Mouse (Mus musculus): Measurements from ENCODE around the gene Ubap2l.

The Ubap2l gene

GRCm38 (mm10) chr3:90052351-90053241 is at the start of gene Ubap2l:
TSS of gene Ubap2l (minus strand) at chr3:90052628.
- peak; percentile 93 to 96 for DNase-seq

DNA sequence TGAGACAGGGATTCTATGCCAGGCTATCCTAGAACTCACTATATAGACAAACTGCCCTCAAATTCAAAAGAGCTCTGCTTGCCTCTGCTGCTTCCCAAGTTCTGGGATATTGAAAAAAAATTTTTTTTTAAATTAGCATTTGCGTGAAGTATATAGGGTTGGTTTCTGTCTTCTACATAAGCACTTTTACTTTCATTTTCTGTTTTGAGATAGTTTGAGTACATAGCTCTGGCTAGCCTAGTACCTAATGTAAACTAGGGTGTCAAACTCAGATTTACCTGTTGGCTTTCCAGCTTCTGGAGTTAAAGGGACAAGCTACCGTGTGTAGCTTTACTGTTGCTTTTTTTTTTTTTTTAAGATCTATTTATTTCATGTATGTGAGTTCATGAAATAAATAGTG is 49.2 kb upstream of the Ubap2l start:
- no peak for DNase-seq

GRCm38 (mm10) chr3:90101010-90101409 is 48.6 kb upstream of the Ubap2l start:
- no peak for DNase-seq

GRCm38 (mm10) chr3:90097928-90098327 is 45.5 kb upstream of the Ubap2l start:
- DNase-seq: no peak

- DNase-seq: no peak
Observed at GRCm38 (mm10) chr3:90094453-90094852, 42.0 kb upstream of the Ubap2l start.

GRCm38 (mm10) chr3:90090892-90091291 is 38.5 kb upstream of the Ubap2l start:
- no peak for DNase-seq

DNA sequence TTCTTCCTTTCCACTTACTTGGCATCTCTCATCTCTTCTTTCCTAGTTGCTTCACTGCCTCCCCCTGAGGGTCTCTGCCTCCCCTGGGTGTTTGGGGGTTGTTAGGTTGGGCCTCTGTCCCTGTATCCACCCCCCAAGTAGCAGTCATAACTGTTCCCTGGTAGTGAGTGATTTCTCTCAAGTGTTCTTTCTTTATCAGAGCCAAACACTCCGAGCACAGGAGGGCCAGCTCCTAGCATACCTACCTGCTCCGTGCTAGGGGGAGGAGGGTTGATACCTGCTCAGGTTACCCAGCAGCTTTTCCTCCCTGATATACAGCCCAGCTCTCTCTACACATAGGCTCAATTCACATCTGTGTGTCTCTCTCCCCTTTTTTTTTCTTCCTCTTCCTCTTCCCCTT is 36.2 kb upstream of the Ubap2l start:
- no peak for DNase-seq

GRCm38 (mm10) chr3:90086068-90086467 is 33.6 kb upstream of the Ubap2l start:
- no peak for DNase-seq

- no peak for DNase-seq
Observed at GRCm38 (mm10) chr3:90085281-90085680, 32.9 kb upstream of the Ubap2l start.

DNA sequence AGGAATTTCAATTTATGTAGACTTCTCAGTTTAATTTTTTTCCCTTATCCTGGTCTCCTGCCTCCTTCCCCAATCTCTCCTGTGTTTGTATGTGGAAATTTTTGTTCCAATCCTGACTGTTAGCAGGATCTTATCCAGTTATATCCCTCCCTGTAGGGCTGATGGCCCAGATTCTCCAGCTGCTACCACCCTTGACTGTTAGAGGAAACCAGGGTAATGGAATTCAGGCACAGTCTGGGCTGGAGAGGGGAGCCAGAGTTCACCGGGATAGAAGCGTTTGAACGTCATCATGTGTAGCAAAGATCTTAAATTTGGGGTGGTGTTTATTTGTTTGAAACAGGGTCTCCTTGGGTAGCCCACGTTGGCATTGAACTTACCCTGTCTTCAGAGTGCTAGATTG is 32.4 kb upstream of the Ubap2l start:
- no peak for DNase-seq

DNA sequence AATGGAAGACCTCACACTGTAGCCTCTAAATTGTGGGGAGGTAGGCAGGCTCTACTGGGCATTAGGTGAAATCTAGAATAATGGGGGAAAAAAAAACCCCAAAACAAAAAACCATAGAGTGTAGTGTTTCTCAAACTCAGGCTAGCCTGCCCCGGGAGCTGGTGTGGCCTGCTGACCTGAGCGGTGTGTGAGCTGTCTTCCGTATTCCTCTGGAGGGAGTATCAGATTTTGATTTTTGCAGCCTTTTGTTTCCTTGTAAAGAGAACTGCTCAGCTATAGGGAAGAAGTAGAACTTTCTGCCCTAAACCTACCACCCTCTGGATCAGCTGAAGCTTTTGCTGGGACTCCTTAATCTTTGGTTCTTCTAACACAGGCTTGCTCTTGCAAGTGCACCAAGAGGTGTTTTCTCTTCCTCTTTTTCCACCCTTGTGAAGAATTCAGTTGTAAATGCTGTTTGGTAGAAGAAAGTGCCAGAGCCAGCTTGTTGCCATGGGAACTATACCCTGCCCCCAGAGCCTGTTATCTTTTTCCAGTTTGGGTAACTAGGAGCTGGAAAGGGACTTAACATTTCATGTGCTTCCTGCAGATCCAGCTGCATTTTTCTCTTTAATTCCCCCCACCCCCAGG is 31.4 kb upstream of the Ubap2l start:
- no peak for DNase-seq

- no peak for DNase-seq
Observed at GRCm38 (mm10) chr3:90083034-90083433, 30.6 kb upstream of the Ubap2l start.

DNA sequence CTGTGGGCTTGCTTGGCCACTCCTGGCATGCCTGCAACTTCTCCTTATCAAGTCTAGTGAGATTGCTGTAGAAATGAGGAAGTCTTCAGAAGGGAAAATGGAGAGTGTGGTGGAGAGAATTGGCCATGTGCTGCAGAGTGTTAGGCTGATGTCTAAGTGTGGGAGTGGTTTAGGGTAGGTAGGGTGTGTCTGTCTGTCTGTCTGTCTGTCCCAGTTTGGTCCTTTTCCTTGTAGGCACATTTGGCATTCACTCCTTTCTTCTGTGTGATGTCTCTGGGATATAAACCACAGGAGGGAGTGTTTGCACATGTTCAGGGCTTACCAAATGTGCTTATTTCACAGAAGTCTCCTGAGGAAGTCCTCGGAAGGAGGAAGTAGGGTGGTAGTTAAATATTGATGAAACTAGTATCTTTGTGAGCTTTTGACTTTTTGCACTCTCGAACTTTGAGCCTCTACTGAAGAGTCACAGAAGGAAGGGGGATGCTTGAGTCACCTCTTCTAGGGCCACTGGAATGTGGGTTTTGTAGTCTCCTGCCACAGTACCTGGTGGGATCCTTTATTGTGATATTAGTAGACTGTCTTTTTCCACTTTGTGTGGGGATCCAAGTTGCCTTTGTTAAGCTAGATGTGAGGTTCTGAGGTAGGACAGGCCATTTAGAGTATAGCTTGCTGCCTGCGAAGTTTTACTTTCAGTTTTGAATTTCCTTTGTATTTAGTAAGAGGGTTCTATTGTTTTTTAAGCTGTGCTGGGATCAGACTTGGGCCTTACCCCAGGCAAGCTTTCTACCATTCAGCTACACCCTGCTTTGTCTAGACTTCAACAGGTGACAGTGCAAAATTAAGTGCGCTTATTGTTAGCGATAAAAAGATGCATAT is 29.2 kb upstream of the Ubap2l start:
- DNase-seq: no peak

- DNase-seq: no peak
Observed at GRCm38 (mm10) chr3:90080498-90080863, 28.1 kb upstream of the Ubap2l start.

DNA sequence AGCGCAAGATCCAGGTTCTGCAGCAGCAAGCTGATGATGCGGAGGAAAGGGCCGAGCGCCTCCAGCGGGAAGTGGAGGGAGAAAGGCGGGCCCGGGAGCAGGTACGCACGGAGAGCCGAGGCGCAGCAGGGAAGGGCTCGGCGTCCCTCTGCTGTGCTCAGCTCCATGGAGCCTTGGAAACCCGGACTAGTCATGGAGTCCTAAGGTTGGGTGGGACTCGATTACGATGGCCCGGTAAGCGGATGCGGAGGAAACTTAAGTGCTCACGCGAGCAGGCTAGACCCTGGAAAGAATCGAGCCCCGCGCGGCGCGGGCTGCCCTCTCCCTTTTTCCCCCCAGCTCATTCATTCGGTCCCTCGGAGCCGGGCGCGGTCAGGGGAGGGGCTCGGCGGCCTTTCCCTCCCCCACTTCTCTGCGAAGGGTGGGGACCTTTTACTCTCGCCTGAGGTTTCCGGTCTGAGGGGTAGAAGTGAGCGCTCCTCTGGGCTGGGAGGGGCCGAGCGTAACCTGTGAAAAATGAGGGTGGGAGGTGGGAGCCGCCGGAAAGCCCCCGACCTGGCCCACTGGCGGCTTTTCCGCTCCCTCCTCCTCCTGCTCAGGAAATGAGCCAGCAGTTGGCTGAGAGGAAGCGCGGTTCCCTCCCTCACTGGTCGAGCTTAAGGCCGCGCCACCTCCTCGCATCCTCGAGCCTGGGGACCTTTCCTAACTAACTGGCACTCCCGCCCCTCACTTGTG is 27.5 kb upstream of the Ubap2l start:
- peak; percentile 86 to 93 for DNase-seq

DNA sequence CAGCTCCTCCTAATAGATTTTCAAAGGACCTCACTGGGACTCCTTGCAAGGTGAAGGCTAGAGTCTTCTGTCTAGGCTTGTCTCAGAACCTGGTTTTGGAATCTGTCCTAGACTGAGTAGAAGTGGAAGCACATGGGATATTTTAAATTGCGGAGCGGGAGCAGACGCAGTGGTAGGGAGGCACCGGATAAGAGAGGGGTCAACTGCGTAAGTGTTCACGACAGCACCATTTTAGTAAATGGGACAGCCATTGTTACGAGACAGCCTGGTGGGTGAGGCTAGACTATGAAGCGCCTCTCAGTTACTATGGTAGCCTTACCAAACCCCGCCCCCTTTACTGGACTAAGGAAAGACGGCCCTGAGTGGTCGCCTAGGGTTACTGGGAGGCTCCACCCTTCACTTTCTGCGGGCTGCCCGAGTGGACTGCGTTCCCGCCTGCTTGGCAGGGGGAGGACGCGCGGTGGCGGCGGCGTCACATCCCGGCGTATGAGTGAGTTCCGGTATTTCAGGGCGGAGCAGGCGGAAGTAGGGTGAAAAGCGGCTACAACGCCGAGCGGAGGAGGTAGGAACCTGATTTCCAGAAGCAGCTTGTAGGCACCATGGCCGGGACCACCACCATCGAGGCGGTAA is 26.8 kb upstream of the Ubap2l start:
- peak; percentile 85 to 91 for DNase-seq

- no peak for DNase-seq
Observed at GRCm38 (mm10) chr3:90078224-90078623, 25.8 kb upstream of the Ubap2l start.

- peak; percentile 65 to 69 for DNase-seq
Observed at GRCm38 (mm10) chr3:90076921-90077716, 24.7 kb upstream of the Ubap2l start.

GRCm38 (mm10) chr3:90072294-90072693 is 19.9 kb upstream of the Ubap2l start, which contains the start of gene Tpm3:
TSS of gene Tpm3 (plus strand) at chr3:90072649.
- no peak for DNase-seq

DNA sequence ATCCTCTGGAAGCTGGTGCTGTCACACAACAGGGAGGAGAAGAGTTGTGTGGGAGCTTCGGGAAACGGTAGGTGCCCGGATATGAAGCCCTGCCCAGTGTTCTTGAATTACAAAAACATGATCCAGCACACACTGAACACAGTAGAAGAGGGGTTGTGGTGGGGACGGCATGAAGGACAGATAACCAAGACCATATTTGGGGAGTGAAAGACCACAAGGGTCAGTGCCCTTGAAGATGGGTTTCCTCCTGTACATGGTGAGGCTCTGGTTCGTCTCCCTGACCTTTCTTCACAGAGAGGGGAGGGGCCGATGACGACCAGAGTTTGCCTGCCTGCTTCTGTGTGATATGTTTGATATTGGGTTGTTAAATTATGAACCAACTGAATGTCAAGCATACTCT is 17.3 kb upstream of the Ubap2l start:
- DNase-seq: no peak

GRCm38 (mm10) chr3:90067851-90068250 is 15.4 kb upstream of the Ubap2l start:
- no peak for DNase-seq
